In genomic region chr2:26582203-26582602, GRCm38 (mm10) we compare ENCODE assay signal across 17 mouse cellular contexts. TPM values are rescaled to one million over a fixed set of nuclear protein-coding genes. Genes with fewer than 3 reads are reported as not detected.
DNase-seq lines count a peak whose midpoint lies in the region; ATAC-seq and TF ChIP-seq lines count a peak whose summit lies in the region.
"Had no signal": no experiment of that assay in that cellular context is flagged by ENCODE, and none has a peak within 500 bp of the region (broad histone marks: within the 10 kb centered on the region; RNA-seq: fewer than 3 reads in every experiment).

No protein-coding gene starts in this region.

- peak overlapping the region; percentile 76 for H3K27ac ChIP-seq in heart, embryonic 16.5 days (ENCODE audit: low read length)
- no peak overlapping the region for H3K27ac ChIP-seq in heart, embryonic 12.5 days (ENCODE audit: poor library complexity, severe bottlenecking)
- no peak overlapping the region for H3K27ac ChIP-seq in CH12.LX (ENCODE audit: insufficient read depth, low read depth)
- H3K27ac ChIP-seq in ES-E14 (ENCODE audit: insufficient read depth, low read depth, low read length, poor library complexity, severe bottlenecking): no peak overlapping the region
- H3K27ac ChIP-seq: hindbrain, embryonic 12.5 days had no signal

- no peak for ATAC-seq in heart, embryonic 16.5 days (replicated peaks; ENCODE audit: extremely low read depth, insufficient read depth, low FRiP score)
- ATAC-seq in heart, embryonic 12.5 days (ENCODE audit: insufficient number of reproducible peaks, low FRiP score): no peak
- no peak for ATAC-seq in monocyte, adult 5-6 weeks (replicated peaks; ENCODE audit: insufficient number of reproducible peaks, low FRiP score, low TSS enrichment, poor library complexity, severe bottlenecking)

- H3K4me2 ChIP-seq in heart, embryonic 16.5 days (ENCODE audit: low read depth, low read length): no peak overlapping the region
- H3K4me2 ChIP-seq in heart, embryonic 12.5 days: no peak overlapping the region
- H3K4me2 ChIP-seq in CH12.LX (ENCODE audit: insufficient read depth, low read depth, poor library complexity, severe bottlenecking): peak overlapping the region; percentile 52
- H3K4me2 ChIP-seq: hindbrain, embryonic 12.5 days had no signal

- dilution Hi-C loops in CH12.LX (cut with MboI; ENCODE audit: extremely low pct_ligation_motif_present, extremely low pct_unique_long_range_greater_than_20kb, low sequenced_read_pairs): no loop called here

- TF ChIP-seq EP300 in CH12.LX (IDR thresholded peaks at IDR 0.05; ENCODE audit: low read length): no peak

- H3K9ac ChIP-seq in heart, embryonic 16.5 days (ENCODE audit: low read length): no peak overlapping the region
- no peak overlapping the region for H3K9ac ChIP-seq in heart, embryonic 12.5 days
- peak overlapping the region; percentile 23; the same call in 1 of the 2 replicates for H3K9ac ChIP-seq in CH12.LX (ENCODE audit: insufficient read depth, low read depth)
- peak overlapping the region; percentile 27; the same call in 1 of the 2 replicates for H3K9ac ChIP-seq in ES-E14 (ENCODE audit: insufficient read depth, low read depth, low read length, poor library complexity, severe bottlenecking)
- H3K9ac ChIP-seq: hindbrain, embryonic 12.5 days had no signal

- TF ChIP-seq POLR2A in CH12.LX (IDR thresholded peaks at IDR 0.05; ENCODE audit: low read depth, low read length): peak; percentile 52; the same call in 1 of the 2 replicates

- no peak for TF ChIP-seq RAD21 in CH12.LX (IDR thresholded peaks at IDR 0.05; ENCODE audit: low read depth, low read length)

- no peaks in the 10 kb centered on the region for H3K36me3 ChIP-seq in heart, embryonic 16.5 days (ENCODE audit: control insufficient read depth, insufficient read depth)
- peaks cover 3% of the 10 kb centered on the region; the same call in 1 of the 2 replicates for H3K36me3 ChIP-seq in heart, embryonic 12.5 days
- H3K36me3 ChIP-seq in CH12.LX (replicated peaks in 1 of 2; ENCODE audit: control insufficient read depth in 1 of 2, insufficient read depth in 1 of 2, low read length in 1 of 2): no peaks in the 10 kb centered on the region
- no peaks in the 10 kb centered on the region for H3K36me3 ChIP-seq in ES-E14 (ENCODE audit: control insufficient read depth, insufficient read depth, low read length, poor library complexity, severe bottlenecking)
- H3K36me3 ChIP-seq: hindbrain, embryonic 12.5 days had no signal

- no peaks in the 10 kb centered on the region for H3K27me3 ChIP-seq in heart, embryonic 16.5 days (ENCODE audit: control insufficient read depth, insufficient read depth, low read length)
- H3K27me3 ChIP-seq in heart, embryonic 12.5 days (replicated peaks): no peaks in the 10 kb centered on the region
- peaks cover 32% of the 10 kb centered on the region for H3K27me3 ChIP-seq in CH12.LX (replicated peaks)
- H3K27me3 ChIP-seq: hindbrain, embryonic 12.5 days had no signal

- no peaks in the 10 kb centered on the region for H3K9me3 ChIP-seq in heart, embryonic 16.5 days (replicated peaks; ENCODE audit: control insufficient read depth, low read length)
- H3K9me3 ChIP-seq in heart, embryonic 12.5 days (replicated peaks): no peaks in the 10 kb centered on the region
- no peaks in the 10 kb centered on the region for H3K9me3 ChIP-seq in CH12.LX (replicated peaks; ENCODE audit: low read length)
- H3K9me3 ChIP-seq in ES-E14 (ENCODE audit: control insufficient read depth, insufficient read depth, low read depth, low read length): no peaks in the 10 kb centered on the region
- H3K9me3 ChIP-seq: G1E; hindbrain, embryonic 12.5 days; megakaryocyte, embryonic 14.5 days had no signal

- H3K4me1 ChIP-seq in heart, embryonic 16.5 days (ENCODE audit: control insufficient read depth, insufficient read depth, low read length): peaks cover 9% of the 10 kb centered on the region
- peaks cover 54% of the 10 kb centered on the region for H3K4me1 ChIP-seq in heart, embryonic 12.5 days (replicated peaks)
- H3K4me1 ChIP-seq in CH12.LX (ENCODE audit: control insufficient read depth in 1 of 2, insufficient read depth in 2 of 2) (peaks cover 16 to 38% of the 10 kb centered on the region in 2 experiments), ES-E14 (ENCODE audit: control insufficient read depth in 2 of 2, insufficient read depth in 2 of 2, low read length in 2 of 2, poor library complexity in 1 of 2) (peaks cover 2 to 24% of the 10 kb centered on the region in 2 experiments; a peak in 2 of 4 replicates)

- TF ChIP-seq CTCF in CH12.LX (conservative IDR thresholded peaks at IDR 0.05 in 1 of 2, IDR thresholded peaks at IDR 0.05 in 1 of 2; ENCODE audit: low read depth in 2 of 2, low read length in 2 of 2): no peak

- WGBS in heart, embryonic 16.5 days: 63% methylated on average over 2 of the region's 2 CpGs
- WGBS in heart, embryonic 12.5 days: 51% methylated on average over 2 of the region's 2 CpGs

- H3K79me2 ChIP-seq in CH12.LX (replicated peaks; ENCODE audit: control insufficient read depth, extremely low read depth, insufficient read depth, poor library complexity, severe bottlenecking): no peaks in the 10 kb centered on the region

- in situ Hi-C loops in CH12.LX (cut with MboI; ENCODE audit: low pct_ligation_motif_present, low pct_unique_long_range_greater_than_20kb, low sequenced_read_pairs): no loop called here
- in situ Hi-C loops in ES-E14 (cut with MboI; ENCODE audit: low sequenced_read_pairs in 2 of 2, unreplicated experiment in 2 of 2): no loop called here

- no peak overlapping the region for H3K4me3 ChIP-seq in heart, embryonic 16.5 days (ENCODE audit: low read length)
- no peak overlapping the region for H3K4me3 ChIP-seq in heart, embryonic 12.5 days
- H3K4me3 ChIP-seq in CH12.LX (replicated peaks in 1 of 3; ENCODE audit: low read depth in 2 of 3, low read length in 2 of 3, poor library complexity in 1 of 3) (peak overlapping the region; percentile 38 to 66 (median 46)), ES-E14 (ENCODE audit: insufficient read depth in 1 of 2, low read depth in 1 of 2, low read length in 2 of 2, poor library complexity in 1 of 2, severe bottlenecking in 1 of 2) (peak overlapping the region; percentile 22 to 70)
- H3K4me3 ChIP-seq: hindbrain, embryonic 12.5 days had no signal

- DNase-seq in CH12.LX (ENCODE audit: extremely low read depth): no peak
- no peak for DNase-seq in ES-E14 (ENCODE audit: low read depth, low spot score)
- peak; percentile 76 to 80 for DNase-seq in kidney, postnatal 25 days
- no peak for DNase-seq in right cerebral cortex, postnatal 25 days
- DNase-seq: adrenal gland, postnatal 25 days; cerebellum, adult 18-20 months; gastrocnemius, postnatal 14 days; layer of hippocampus, adult 9-11 months; thymus, postnatal 36 days had no signal

TF ChIP-seq in CH12.LX, 34 proteins besides CTCF, POLR2A, EP300 and RAD21:
- no peak for TF ChIP-seq HCFC1 (IDR thresholded peaks at IDR 0.05; ENCODE audit: low read depth, low read length)
- TF ChIP-seq ELF1 (IDR thresholded peaks at IDR 0.05; ENCODE audit: low read depth, low read length): peak; percentile 57
- TF ChIP-seq CHD2 (IDR thresholded peaks at IDR 0.05; ENCODE audit: low read length): 0 out of 2 replicates have a peak, but pooled peaks have one; percentile 42
- no peak for TF ChIP-seq SIN3A (IDR thresholded peaks at IDR 0.05; ENCODE audit: low read length)
- no peak for TF ChIP-seq ZC3H11A (IDR thresholded peaks at IDR 0.05; ENCODE audit: low read depth, low read length)

TF ChIP-seq in ES-E14, 5 proteins besides CTCF, POLR2A, EP300 and RAD21:
- TF ChIP-seq ZC3H11A (IDR thresholded peaks at IDR 0.05; ENCODE audit: borderline replicate concordance, low read depth, low read length) (no peak), CHD2 (IDR thresholded peaks at IDR 0.05; ENCODE audit: low read depth, low read length) (peak; percentile 82)

RNA-seq across cellular contexts. Expression of gene Egfl7, which starts 2.4 kb away (rescaled TPM):
- polyA plus RNA-seq in heart, embryonic 16.5 days (2015; fragmentation: Nextera tagmentation; extraction: Ambion mirVana): 188 and 216 TPM in 2 replicates
- polyA plus RNA-seq in heart, embryonic 12.5 days (2016; fragmentation: Nextera tagmentation; extraction: Ambion mirVana): 139 and 146 TPM in 2 replicates
- total RNA-seq in CH12.LX (2012; rRNA removed) (35.0 and 39.3 TPM in 2 replicates), CH12.LX (2014; rRNA removed) (18.9 and 20.1 TPM in 2 replicates), ES-E14 (2012; rRNA removed) (104 and 156 TPM in 2 replicates)
- 21.4 and 24.7 TPM in 2 replicates for polyA plus RNA-seq in CH12.LX (2012; ENCODE audit: insufficient read length, low read depth)
- total RNA-seq in monocyte, adult 5-6 weeks (2017): not detected in 3 replicates

RNA-seq across cellular contexts. Expression of gene Gm20532, which starts 4.2 kb away (rescaled TPM):
- not detected in 2 replicates for polyA plus RNA-seq in heart, embryonic 16.5 days (2015; fragmentation: Nextera tagmentation; extraction: Ambion mirVana)
- polyA plus RNA-seq in heart, embryonic 12.5 days (2016; fragmentation: Nextera tagmentation; extraction: Ambion mirVana): 0.28 TPM in 1 of 2 replicates, not detected in the other
- total RNA-seq in CH12.LX (2012; rRNA removed) (not detected in 2 replicates), CH12.LX (2014; rRNA removed) (not detected in 2 replicates), ES-E14 (2012; rRNA removed) (not detected in 2 replicates)
- polyA plus RNA-seq in CH12.LX (2012; ENCODE audit: insufficient read length, low read depth): not detected in 2 replicates
- not detected in 3 replicates for total RNA-seq in monocyte, adult 5-6 weeks (2017)
- total RNA-seq: adrenal gland, postnatal 25 days; G1E; gastrocnemius, postnatal 14 days had no signal
- polyA plus RNA-seq: forebrain, embryonic 11.5 days; G1E; hindbrain, embryonic 12.5 days; limb, embryonic 14.5 days had no signal

RNA-seq across cellular contexts. Expression of gene Agpat2, which starts 22.0 kb away (rescaled TPM):
- 25.9 and 28.5 TPM in 2 replicates for polyA plus RNA-seq in heart, embryonic 16.5 days (2015; fragmentation: Nextera tagmentation; extraction: Ambion mirVana)
- 18.4 and 23.2 TPM in 2 replicates for polyA plus RNA-seq in heart, embryonic 12.5 days (2016; fragmentation: Nextera tagmentation; extraction: Ambion mirVana)
- total RNA-seq in CH12.LX (2012; rRNA removed): 11.1 and 14.2 TPM in 2 replicates
- total RNA-seq in CH12.LX (2014; rRNA removed): 8.6 and 10.6 TPM in 2 replicates
- polyA plus RNA-seq in CH12.LX (2012; ENCODE audit: insufficient read length, low read depth): 9.5 TPM in 2 replicates
- total RNA-seq in ES-E14 (2012; rRNA removed): 60.4 and 88.2 TPM in 2 replicates
- total RNA-seq in monocyte, adult 5-6 weeks (2017): 24.2 to 27.3 TPM (median 25.1 TPM) in 3 replicates

RNA-seq across cellular contexts. Expression of gene Fam69b, which starts 46.1 kb away (rescaled TPM):
- polyA plus RNA-seq in heart, embryonic 16.5 days (2015; fragmentation: Nextera tagmentation; extraction: Ambion mirVana): 12.5 and 15.8 TPM in 2 replicates
- 16.4 and 17.3 TPM in 2 replicates for polyA plus RNA-seq in heart, embryonic 12.5 days (2016; fragmentation: Nextera tagmentation; extraction: Ambion mirVana)
- total RNA-seq in CH12.LX (2012; rRNA removed) (0.88 and 1.2 TPM in 2 replicates), CH12.LX (2014; rRNA removed) (0.16 TPM in 1 of 2 replicates, not detected in the other), ES-E14 (2012; rRNA removed) (24.6 and 46.6 TPM in 2 replicates)
- not detected in 2 replicates for polyA plus RNA-seq in CH12.LX (2012; ENCODE audit: insufficient read length, low read depth)
- 2.1 to 4.9 TPM in 2 of 3 replicates, not detected in the other for total RNA-seq in monocyte, adult 5-6 weeks (2017)
- polyA plus RNA-seq: G1E had no signal

Comparison
In these comparisons a context has a peak if more than half of its experiments do, and no peak if none do; other contexts are left out.
1. H3K4me3 ChIP-seq: peak in CH12.LX (3 of 3) and ES-E14 (2 of 2); none in heart, embryonic 16.5 days (single experiment) and heart, embryonic 12.5 days (single experiment).
2. H3K9ac ChIP-seq: peak in CH12.LX (single experiment) and ES-E14 (single experiment); none in heart, embryonic 16.5 days (single experiment) and heart, embryonic 12.5 days (single experiment).
3. DNase-seq: peak in kidney, postnatal 25 days (2 of 2); none in CH12.LX (single experiment), ES-E14 (single experiment) and right cerebral cortex, postnatal 25 days (single experiment).
4. RNA of gene Egfl7, which starts 2.4 kb away (total RNA-seq): 104 to 156 TPM in ES-E14 and 18.9 to 39.3 TPM in CH12.LX; not detected in monocyte, adult 5-6 weeks; every median in the first group is over 10 times any median in the second.